Mouse (Mus musculus): Measurements from ENCODE around the gene Smurf2.

GRCm38 (mm10) chr11:106773061-106773460 is 147.5 kb downstream of the Smurf2 start:
- TF ChIP-seq CTCF (IDR thresholded peaks at IDR 0.05; ENCODE audit: control insufficient read depth, insufficient read depth, insufficient replicate concordance, low read depth, low read length) (no peak), POLR2A (IDR thresholded peaks at IDR 0.05; ENCODE audit: control insufficient read depth, low read depth, low read length) (no peak)

All from testis, adult 2 months (tissue).